Mouse (Mus musculus) testis, adult 2 months (tissue): ENCODE data around the gene Coasy.

Source experiments
- CTCF ChIP-seq: fragments of 200-500 bp; IDR thresholded peaks from 2 replicates; pipeline ENCODE4 v1.5.1; 2012; ENCODE audit warnings: low read depth, mild to moderate bottlenecking, inconsistent platforms, low read length, moderate library complexity; ENCODE audit not compliant: control insufficient read depth, insufficient read depth, insufficient replicate concordance
- POLR2A ChIP-seq: fragments of 200-500 bp; IDR thresholded peaks from 2 replicates; pipeline ENCODE4 v1.6.1; 2012; ENCODE audit warnings: low read depth, mild to moderate bottlenecking, inconsistent platforms, low read length, moderate library complexity; ENCODE audit not compliant: control insufficient read depth

GRCm38 (mm10) chr11:101085617-101086322, 3.4 kb downstream of the Coasy start:
- no peak for TF ChIP-seq CTCF
- TF ChIP-seq POLR2A: no peak
